Mouse (Mus musculus): Measurements from ENCODE around the gene Sypl. TPM values are rescaled to one million over a fixed set of nuclear protein-coding genes. Genes with fewer than 3 reads are reported as not detected.
A peak's percentile ranks its signal among the peaks of the same experiment; 100 is the strongest.

The Sypl gene
- polyA plus RNA-seq, 1 experiment, result 44.5 TPM

DNA sequence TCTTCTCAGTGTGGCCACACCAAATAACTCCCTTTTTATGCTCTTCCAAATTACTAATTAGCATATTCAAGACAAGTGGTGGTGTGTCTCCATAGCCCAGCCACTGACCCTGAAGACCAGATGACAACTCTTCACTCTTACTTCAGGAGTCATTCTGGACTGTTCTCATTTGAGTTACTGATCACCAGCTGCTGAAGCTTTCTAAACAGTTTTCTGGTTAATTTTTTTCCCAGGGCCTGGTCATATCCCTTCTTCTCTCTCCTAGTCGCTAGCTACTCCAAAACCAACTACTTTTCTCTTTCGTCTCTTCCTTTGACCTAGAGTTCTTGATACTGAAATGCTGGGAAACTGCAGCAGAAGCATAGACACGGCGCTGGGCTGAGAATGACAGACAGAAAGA, 12.6 kb upstream of the Sypl start:
- DNase-seq (ENCODE audit: extremely low spot score in 1 of 2, low spot score in 1 of 2), result no peak

GRCm38 (mm10) chr12:32943347-32943746, 10.3 kb upstream of the Sypl start:
- DNase-seq (ENCODE audit: extremely low spot score in 1 of 2, low spot score in 1 of 2), result no peak

- DNase-seq (ENCODE audit: extremely low spot score in 1 of 2, low spot score in 1 of 2), result no peak
Observed at GRCm38 (mm10) chr12:32943951-32944350, 9.7 kb upstream of the Sypl start.

DNA sequence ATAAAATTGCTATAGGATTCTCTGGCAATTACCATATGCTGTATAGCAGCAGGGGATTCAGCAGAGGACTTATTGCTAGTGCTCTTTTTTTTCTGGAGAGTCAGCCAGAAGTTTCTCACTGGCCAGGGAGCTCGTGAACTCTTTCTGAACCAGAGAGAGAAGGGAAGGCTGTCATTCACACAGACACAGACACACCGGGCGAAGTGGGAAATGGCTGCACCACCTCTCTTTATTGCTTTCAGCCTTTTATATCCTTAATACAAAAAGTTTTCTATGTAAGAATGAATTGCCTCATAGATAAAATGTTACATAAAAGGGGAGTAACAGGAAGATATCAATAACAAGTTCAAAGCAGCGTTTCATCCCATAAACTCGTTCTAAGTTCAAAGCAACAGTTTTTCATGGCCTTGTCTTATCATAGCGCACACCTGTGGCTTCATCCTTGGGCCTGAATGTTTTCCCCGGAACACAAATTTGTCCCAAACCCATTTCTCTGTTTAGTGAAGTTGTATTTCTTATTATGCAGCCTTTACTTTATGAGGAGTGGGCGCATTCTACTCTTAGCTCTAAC, 8.7 kb upstream of the Sypl start:
- DNase-seq (ENCODE audit: extremely low spot score in 1 of 2, low spot score in 1 of 2), result no peak

GRCm38 (mm10) chr12:32946376-32946775, 7.3 kb upstream of the Sypl start:
- DNase-seq (ENCODE audit: extremely low spot score in 1 of 2, low spot score in 1 of 2), result no peak

GRCm38 (mm10) chr12:32952416-32952815, 1.3 kb upstream of the Sypl start:
- peak; percentile 46 to 73 for DNase-seq (ENCODE audit: extremely low spot score in 1 of 2, low spot score in 1 of 2)

DNA sequence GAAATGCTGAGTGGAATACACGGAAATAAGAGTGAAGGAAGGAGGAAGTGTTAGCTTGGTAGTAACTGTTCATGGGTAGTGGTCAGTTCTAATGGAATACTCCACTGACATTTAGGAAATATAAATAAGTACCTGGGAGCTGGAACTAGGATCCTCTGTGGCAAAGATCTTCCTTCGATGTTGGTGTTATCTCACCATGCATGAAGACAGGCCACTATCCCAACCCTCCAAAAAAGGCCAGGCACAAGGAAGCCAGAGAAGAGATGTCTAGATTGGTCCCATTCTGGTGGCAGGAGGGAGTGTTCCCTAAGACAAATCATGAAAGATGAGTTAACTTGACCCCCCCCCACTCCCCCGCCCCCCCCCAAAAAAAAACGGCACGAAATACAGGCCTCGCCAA, 625 bp upstream of the Sypl start:
- peak in 1 of 2 experiments; percentile 20 for DNase-seq (ENCODE audit: extremely low spot score in 1 of 2, low spot score in 1 of 2)

DNA sequence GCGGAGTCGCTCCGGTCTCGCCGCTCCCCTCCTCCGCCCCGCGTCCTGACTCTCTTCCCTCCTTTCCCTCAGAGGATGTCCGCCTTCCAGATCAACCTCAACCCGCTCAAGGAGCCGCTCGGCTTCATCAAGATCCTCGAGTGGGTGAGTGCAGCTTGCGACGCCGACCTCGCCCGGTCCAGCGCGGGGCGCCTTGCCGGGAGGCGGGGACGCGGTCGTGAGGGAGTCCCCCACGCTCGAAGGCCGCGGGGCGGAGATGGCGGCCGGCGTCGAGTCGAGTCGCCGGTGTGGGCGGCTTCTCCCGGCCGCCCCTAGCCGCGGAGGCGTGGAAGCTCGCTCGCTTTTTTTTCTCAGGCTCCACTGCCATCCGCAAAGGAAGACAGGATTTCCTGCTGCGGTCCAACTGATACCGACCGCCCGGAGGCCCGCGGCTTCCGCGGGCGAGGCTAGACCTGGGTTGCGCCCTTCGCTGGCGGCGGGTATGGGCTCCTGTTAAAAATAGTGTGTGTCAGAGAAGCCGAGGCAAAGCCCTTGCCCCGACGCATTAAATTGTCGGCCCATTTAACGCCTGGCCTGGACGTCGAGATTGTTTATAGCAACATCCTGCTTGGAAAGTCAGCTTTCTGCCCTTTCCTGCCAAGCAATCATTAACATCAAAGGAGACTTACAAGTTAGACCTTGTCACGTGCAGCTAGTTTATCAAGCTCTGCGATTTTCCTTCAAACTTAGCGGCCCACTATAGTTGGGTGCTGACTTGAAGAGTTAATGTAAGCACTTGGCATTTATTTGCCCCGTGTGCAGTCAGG, 728 bp downstream of the Sypl start:
- no peak for DNase-seq (ENCODE audit: extremely low spot score in 1 of 2, low spot score in 1 of 2)

- DNase-seq (ENCODE audit: extremely low spot score in 1 of 2, low spot score in 1 of 2), result no peak
Observed at GRCm38 (mm10) chr12:32955037-32955436, 1.3 kb downstream of the Sypl start.

DNA sequence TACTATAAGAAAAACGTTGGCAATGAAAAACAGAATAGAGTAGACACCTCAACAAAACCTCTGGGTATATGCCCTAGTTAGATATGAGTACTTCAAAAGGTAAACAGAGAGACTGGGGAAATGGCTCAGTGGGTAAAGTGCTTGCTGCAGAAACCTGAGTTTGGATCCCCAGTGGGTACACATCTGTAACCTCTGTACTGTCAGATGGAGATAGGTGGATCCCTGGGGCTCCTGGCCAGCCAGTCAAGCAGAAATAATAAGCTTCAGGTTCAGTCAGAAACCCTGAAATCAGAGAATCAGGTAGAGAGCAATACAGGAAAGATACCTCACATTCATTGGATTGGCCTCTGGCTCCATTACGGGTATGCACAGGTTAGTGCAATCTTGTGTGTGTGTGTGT, 3.5 kb downstream of the Sypl start:
- DNase-seq (ENCODE audit: extremely low spot score in 1 of 2, low spot score in 1 of 2), result no peak

DNA sequence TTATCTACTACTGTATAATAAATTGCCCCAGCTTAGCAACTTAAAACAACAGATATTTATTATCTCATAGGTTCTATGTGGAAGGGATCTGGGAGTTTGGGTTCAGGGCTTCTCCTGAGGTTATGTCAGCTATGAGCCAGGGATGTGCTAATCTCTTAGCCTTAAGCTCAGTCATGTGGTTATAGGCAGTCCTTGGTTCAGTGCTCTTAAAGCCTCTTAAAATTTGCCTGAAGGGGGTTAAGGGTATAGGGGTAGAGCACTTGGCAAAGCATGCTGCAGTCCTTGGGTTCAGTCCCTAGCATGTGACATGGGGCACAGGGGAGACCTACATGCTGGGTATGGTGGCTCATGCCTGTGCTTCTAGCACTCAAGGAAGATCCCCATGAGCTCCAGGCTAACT, 8.4 kb downstream of the Sypl start:
- DNase-seq (ENCODE audit: extremely low spot score in 1 of 2, low spot score in 1 of 2), result no peak

- no peak for DNase-seq (ENCODE audit: extremely low spot score in 1 of 2, low spot score in 1 of 2)
Observed at GRCm38 (mm10) chr12:32963858-32964257, 10.2 kb downstream of the Sypl start.

- DNase-seq (ENCODE audit: extremely low spot score in 1 of 2, low spot score in 1 of 2), result no peak
Observed at GRCm38 (mm10) chr12:32972287-32972686, 18.6 kb downstream of the Sypl start.

GRCm38 (mm10) chr12:32974893-32975292, 21.2 kb downstream of the Sypl start:
- DNase-seq (ENCODE audit: extremely low spot score in 1 of 2, low spot score in 1 of 2), result no peak

DNA sequence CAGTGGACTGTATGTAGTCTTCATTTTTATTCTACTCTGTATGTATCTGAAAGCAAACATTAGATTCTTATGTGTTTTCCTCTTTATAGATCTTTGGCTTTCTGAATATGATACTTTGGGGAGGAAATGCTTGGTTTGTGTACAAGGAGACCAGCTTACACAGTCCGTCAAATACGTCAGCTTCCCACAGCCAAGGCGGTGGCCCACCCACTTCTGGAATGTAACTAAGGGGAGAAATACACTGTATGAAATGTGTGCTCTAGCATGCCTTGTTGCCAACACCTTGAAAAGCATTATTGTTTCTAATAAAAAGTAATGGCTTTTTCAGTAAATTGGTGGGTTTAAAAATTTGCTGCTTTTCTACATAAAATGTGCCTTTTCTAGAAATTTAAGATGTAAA, 21.8 kb downstream of the Sypl start:
- no peak for DNase-seq (ENCODE audit: extremely low spot score in 1 of 2, low spot score in 1 of 2)

DNA sequence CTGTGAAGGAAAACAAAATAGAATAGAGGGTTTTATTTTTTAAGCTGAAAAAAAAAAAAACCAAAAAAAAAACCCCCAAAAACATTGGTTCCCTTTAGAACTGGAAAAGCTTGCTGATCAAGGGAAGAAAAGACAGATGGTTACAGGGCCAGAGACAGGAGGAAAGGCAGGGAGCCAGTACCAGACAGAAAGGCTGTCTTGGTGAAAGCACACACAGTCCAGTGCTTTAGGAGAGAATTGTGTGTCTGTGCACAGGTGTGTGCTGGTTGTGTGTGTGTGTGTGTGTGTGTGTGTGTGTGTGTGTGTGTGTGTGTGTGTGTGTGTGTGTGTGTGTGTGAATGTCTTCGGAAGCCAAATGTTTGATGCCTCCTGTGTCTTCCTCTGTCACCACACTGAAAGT, 28.9 kb downstream of the Sypl start:
- no peak for DNase-seq (ENCODE audit: extremely low spot score in 1 of 2, low spot score in 1 of 2)

GRCm38 (mm10) chr12:32983081-32983480, 29.4 kb downstream of the Sypl start:
- DNase-seq (ENCODE audit: extremely low spot score in 1 of 2, low spot score in 1 of 2), result no peak

DNA sequence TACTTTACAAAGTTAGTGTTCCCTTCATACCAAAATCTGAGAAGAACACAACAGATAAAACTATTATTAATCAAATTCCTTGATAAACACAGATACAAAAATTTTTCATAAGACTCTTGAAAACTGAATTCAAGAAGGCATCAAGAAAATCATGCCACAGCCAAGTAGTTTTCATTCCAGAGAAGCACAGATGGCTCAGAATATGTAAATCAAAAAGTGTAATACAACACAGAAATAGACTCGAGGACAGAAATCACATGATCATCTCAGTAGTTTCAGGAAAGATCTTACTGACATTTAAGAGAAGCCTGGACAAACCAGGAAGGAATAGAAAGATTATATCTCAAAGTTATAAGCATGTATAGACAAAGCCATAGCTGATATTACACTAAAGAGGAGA, 32.6 kb downstream of the Sypl start:
- DNase-seq (ENCODE audit: extremely low spot score in 1 of 2, low spot score in 1 of 2), result peak in 1 of 2 experiments; percentile 61

- DNase-seq (ENCODE audit: extremely low spot score in 1 of 2, low spot score in 1 of 2), result peak in 1 of 2 experiments; percentile 46
Observed at GRCm38 (mm10) chr12:32989731-32990130, 36.0 kb downstream of the Sypl start.

- no peak for DNase-seq (ENCODE audit: extremely low spot score in 1 of 2, low spot score in 1 of 2)
Observed at GRCm38 (mm10) chr12:32994081-32994480, 40.4 kb downstream of the Sypl start.

DNA sequence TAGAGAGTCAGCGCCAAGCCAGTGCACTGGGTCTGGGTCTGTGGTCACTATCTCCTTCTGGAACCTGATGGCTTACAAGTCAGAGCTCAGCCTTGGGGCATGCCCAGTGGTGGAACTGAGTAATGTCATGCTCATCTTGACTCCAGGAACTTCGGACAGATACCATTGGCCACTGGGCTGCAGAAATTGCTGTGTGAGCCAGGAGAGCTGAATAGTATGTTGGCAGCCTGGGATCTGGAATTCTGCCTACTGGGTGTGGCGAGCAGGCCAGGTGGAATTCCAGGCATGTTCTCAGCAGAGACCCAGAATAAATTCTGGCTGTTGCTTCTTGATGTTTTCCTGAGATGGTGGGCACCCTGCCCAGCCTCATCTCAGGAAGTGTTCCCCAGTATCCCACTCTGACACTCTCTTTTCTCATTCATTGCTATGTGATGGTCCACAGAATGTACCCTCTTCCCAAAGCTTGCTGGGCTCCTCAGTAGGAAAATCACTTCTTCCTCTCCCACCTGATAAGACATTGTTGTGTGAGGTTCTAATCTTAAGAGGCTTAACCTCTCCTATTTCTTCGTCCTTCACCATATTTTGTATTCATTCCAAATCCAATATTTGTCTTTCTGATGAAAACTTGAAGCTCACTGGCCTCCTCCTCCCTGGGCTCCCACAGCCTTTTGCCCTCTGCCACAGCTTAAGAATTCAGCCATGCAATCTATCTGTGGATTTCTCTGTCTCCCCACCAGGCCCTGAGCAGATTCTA, 41.6 kb downstream of the Sypl start:
- no peak for DNase-seq (ENCODE audit: extremely low spot score in 1 of 2, low spot score in 1 of 2)

- DNase-seq (ENCODE audit: extremely low spot score in 1 of 2, low spot score in 1 of 2), result no peak
Observed at GRCm38 (mm10) chr12:32998766-32999165, 45.1 kb downstream of the Sypl start.

All from frontal cortex, adult 2 months (tissue).